Mouse (Mus musculus) granulocyte monocyte progenitor cell, adult 5-6 weeks (primary cell): Measurements from ENCODE around the gene Plcg1. TPM values are rescaled to one million over a fixed set of nuclear protein-coding genes. Genes with fewer than 3 reads are reported as not detected.

Experiments used
- ATAC-seq: replicated peaks from 2 replicates; pipeline ENCODE4 v1.8.0; 2016; ENCODE audit warnings: mild to moderate bottlenecking, moderate TSS enrichment, inconsistent platforms; ENCODE audit not compliant: poor library complexity, severe bottlenecking
- total RNA-seq, 2 experiments: library from RNA; stranded (forward) in 1 of 2; stranded (reverse) in 1 of 2; fragments of 200-712, 200-1000 nt in 1 of 2; fragments of >200 nt in 1 of 2; fragmentation: Nextera tagmentation in 1 of 2; gene quantifications; 2 replicates each; pipeline ENCODE4 v1.2.3; 2014 to 2017

Plcg1 gene
- total RNA-seq, 2 experiments from 2014 or later, result 16.5 to 27.0 TPM

DNA sequence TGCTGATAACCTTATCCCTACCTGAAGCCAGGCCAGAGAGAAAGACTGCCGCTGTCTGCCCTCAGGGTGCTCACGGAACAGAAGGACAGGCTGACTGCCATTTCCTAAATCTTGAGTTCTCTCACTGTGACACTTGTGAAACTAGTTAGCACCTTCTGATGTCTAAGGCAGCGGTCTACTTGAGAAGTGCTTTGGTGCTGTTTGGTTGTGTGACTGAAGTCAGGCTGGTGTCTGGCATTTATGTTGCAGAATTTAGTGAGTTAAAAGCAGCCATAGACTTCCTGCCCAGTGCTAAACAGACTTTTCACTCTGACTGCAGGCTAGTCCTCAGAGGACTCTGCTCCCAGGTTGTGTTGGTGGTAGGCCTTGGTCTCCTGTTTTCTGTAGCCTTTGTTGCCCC, 3.2 kb downstream of the Plcg1 start:
- no peak for ATAC-seq

DNA sequence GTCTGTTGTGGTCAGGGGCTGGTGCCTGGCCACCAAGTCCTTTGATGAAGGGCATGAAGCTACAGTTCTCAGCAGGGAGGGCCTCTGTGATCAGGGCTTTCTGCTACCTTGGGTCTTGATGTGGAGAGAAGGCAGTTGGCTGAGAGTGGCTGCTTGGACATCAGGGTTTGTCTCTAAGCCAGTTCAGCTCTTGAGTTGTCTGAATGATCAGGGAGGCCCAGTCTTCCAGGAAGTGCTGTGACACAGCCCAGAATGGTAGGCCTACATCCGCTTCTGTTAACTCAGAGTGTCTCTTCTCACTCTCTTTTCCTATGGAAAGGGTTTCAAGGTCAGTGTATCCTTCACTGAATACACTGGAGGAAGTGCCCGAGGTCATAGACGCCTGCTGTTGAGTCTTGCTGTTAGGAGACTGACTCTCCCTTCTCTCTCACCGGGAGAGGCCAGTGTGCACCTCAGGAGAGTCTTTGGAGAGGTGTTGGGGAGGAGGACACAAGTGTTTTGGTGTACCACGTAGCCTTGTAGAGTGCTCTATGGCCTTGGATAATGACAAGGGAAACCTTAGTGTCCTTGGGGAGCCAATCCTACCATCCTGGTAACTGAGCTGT, 4.7 kb downstream of the Plcg1 start:
- no peak for ATAC-seq

DNA sequence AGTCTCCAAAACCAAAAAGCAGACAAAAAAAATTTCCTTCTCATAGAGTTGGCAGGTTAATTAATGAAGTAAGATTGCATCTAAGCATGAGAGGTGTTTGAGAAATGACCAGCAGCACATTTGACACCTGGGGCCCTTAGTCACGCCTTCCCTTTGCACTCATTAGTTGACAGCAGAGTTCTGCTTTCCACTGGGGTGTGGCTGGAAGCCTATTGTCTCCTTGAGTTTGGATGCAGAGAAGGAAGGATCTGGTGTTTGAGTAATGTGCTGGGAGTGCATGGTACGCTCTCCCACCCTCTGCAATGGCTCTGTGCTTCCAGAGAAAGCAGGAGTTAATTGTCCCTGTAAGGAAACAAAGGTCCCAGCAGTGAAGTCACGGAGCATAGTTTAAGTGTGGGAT, 5.4 kb downstream of the Plcg1 start:
- no peak for ATAC-seq

DNA sequence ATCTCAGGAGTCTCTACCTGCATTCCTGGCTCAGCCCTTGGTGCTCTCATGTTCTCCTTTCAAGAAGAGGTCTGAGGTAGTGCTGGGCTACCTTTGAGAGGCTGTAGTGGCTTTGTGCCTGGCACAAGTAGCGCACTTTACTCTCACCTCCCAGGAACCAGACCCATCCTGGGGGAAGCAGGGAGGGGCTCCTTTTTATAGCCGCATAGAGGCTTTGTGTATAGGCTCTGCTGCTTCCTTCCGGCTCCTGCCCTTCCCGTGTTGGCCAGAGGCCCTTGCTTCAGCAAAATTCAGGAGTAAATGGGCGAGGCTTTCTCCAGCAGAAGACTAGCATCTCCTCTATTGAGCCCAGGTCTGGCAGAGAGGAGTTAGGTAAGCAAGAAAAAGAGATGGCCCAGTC, 7.3 kb downstream of the Plcg1 start:
- ATAC-seq, result no peak

DNA sequence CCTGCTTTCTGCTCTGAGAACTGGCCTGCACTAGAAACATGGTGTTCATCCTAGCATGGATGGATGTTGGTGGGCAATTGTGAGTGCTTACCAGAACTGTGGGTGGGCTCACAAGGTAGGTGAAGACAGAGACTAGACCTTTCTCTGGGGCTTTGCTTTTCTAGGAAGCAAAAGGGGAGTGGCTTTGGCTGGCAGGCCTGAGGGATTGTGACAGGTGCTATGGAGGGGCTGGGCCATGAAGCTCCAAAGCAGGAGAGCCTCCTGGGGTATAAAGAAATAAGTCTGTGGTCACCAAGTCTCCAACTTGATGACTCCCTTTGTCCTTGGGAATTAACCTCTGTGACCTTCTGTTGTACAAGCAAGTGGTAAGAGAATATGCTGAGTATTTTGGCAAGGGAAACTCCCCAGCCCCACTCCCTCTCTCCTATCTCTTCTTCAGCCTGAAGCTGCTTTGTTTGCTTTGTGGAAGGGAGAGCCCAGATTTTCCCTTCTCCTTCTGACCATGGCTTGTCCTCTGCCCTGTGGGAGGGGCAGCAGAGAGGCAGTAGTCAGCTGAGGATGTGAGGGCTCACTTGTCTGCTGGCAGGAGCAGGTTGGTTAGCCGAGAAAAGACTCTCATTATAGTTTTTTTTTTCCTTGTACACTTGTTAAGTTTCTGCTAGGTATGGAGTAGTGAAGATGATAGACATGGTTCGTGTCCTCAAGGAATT, 8.7 kb downstream of the Plcg1 start:
- ATAC-seq, result no peak

DNA sequence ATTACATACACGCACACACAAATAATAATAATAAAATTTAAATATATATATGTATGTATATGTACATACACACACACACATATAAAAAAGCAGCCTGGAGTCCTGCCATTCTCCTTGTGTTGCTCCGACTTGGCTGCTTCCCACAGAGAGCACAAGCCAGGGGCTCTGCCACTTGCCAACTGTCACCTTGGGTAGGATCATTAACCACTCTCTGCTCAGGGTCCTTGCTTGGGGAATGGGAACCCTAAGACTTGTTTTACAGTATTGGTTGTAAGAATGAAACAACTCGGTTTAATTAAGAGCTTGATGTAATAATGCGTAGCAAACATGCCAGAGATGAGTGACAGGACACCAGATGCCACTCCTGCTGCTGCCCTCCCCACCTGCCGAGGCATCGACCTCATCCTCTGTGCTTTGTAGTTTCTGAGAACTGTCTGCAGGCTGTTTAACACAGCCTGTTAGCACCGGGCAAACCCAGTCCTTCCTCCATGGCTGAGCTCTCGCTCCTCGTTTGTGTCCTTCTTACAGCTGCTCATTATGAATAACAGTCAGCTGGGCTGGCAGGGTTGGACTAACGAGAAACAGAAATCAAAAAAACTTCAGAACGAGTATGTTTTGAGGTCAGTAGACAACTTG, 9.5 kb downstream of the Plcg1 start:
- ATAC-seq, result no peak

DNA sequence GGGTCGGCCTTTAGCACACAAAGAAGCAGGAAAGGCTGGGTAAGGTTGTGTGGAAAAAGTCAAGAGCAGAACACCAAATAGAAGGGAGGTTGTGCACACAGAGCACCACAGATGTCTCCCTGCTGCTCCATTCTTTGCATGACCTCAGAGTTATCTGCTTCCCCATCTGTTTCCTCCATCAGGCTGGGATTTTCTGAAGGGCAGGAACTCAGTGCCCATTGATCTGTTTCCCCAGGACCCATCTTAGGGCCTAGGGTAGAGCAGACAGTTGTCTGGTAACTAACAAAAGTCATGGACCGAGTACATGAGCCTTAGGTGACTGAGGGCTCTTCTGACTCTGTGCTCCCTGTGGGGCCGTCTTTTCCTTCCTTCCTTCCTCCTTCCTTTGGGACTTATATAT, 10.5 kb downstream of the Plcg1 start:
- peak; percentile 12 for ATAC-seq

DNA sequence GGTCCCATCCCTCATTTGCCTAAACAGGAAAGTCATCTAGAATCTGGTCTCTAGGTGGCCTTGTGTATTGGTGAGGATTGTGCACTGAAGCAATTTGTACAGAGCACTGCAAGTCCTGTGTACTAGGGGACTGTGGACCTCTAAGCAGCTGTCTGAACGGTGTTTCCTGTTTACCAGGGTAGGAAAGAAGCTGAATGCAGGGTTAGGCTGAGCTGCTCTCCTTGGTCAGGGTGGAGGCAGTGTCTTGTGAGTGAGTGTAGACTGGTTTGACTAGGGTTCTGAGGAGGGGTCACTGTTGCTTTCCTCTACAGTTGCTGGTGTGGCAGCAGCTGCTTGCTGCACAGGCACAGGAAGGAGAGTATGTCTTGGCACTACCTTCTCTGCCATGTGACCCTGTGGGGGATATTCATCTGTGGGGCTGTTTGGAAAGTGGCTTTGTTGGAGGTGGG, 11.1 kb downstream of the Plcg1 start:
- 0 out of 2 replicates have a peak, but pooled peaks have one; percentile 7 for ATAC-seq

DNA sequence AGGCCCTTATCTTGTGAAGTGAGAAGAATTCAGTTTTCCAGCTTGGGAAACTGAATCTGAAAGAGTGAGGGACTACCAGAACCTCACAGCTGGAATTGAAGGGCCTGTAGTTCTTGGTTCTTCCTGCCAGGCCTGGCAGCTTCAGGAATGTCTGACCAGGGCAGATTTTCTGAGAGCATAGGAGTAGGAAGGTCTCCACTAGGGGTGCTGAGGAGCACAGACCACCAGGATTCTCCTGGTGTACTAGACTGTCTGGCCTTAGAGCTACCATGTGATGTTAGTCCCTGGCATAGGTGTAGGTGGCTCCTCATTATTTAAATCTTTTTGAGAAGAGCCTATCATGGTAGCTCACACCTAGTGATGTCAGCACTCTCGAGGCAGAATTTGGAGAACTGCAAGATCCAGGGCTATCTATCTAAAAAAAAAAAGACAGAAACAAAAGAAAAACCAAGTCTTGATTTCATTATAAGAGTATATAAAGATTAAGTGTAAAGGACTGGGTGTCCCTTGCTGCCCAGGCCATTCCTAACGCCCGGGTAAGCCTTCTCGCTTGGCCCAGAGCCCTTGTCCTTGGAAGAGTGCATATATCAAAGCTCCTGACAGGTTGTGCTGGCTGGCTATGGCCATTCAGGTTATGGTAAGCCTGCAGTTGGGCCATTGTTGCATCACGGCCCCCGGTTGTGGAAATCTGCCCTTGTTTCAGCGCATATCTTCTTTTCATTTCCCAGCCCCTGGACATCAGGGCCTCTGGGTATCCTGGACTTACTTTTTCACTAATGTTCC, 13.1 kb downstream of the Plcg1 start:
- ATAC-seq, result peak; percentile 38

DNA sequence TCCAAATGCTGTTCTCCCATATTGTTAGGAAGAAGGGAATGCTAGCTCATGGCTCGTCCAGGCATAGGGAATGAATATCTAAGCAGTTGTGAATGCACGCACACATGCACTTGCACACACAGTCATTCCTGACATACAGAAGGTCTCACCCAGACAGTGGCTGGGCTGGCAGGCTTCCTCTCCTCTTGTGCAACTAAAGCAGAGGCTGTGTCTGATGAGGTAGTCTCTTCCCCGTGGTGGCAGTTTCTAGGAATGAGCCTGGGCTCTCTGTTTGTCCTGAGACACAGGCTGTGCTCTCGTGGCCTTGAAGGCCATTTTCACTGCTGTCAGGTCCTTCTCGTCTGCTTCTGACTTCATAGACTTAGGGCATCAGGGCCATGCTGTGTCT, 13.7 kb downstream of the Plcg1 start:
- ATAC-seq, result peak; percentile 56

DNA sequence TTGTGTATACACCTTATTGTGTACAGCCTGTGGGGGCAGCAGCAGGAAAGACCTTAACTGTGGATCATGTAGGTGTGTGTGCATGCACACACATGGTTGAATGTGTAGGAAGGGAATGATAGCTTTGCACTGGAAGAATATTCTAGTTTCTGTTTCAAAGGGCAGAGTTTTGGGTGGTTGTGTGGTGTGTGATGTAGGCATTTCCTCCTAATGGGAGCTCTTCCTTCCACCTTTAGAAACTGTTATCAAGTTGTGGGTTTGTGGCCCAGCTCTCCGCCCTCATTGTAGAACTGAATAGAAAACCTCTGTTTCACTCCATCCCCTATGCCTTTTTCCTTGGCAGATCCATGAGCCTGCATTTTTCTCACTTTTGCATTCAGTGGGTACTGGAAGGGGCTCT, 14.4 kb downstream of the Plcg1 start:
- peak; percentile 6; the same call in 1 of the 2 replicates for ATAC-seq

DNA sequence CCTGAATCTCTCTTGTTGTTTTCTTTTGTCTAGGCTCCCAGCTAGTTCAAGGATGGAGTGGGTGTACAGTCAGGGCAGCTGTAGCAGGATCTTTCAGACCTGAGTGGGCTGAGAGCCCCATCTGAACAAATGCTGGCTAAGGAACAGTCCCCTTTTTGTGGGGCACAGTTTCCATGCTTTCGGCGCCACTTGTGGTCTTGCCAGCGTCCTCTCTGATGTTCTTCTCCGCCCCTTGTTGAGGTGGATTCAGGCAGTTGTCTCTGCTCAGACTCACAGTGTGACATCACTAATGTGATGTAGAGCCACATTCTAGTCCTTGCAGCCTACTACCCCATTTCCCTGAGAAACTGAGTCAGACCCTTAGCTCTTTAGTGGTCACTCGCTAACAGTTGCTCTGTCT, 15.5 kb downstream of the Plcg1 start:
- ATAC-seq, result no peak

DNA sequence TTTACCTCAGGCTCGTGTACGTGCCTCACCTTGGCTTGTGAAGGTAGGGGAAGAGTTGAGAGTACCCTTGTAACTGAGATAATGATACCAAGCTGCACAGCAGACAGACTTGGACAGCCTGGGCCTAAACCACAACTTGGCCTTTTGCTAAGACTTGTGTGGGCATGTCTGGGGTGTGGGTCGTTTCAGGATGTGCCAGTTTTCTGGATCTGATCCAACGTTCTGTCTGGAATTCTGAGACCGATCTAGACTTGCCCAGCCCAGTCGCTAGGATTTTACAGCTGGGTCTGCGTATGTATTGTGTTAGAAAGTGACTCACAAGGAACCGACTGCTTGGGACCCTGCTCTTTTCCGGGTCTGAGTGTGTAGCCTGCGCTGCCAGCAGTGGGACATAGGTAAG, 16.0 kb downstream of the Plcg1 start:
- no peak for ATAC-seq

DNA sequence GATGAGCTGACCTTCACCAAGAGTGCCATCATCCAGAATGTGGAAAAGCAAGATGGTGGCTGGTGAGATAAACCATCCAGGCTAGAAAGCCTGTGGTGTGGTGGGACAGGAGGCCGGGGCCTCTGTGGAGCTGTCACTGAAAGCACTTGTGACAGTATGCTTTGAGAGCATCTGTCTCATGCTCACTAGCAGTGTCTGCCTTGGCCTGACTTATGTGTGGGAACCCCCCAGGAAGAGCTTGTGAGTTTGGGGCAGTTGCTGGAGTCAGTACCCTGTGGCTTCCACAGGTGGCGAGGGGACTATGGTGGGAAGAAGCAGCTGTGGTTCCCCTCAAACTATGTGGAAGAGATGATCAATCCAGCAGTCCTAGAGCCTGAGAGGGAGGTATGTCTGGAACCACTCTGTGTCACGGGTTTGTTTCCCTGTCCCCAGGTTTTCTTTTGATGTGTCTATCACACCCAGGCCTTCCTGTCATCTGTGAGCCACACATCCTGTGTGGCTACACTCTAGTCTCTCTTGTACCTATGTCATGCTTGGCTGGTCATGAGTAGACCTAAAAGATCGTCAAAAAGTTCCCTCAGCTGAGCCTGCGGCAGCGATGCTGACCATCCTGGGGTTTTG, 25.6 kb downstream of the Plcg1 start:
- no peak for ATAC-seq

DNA sequence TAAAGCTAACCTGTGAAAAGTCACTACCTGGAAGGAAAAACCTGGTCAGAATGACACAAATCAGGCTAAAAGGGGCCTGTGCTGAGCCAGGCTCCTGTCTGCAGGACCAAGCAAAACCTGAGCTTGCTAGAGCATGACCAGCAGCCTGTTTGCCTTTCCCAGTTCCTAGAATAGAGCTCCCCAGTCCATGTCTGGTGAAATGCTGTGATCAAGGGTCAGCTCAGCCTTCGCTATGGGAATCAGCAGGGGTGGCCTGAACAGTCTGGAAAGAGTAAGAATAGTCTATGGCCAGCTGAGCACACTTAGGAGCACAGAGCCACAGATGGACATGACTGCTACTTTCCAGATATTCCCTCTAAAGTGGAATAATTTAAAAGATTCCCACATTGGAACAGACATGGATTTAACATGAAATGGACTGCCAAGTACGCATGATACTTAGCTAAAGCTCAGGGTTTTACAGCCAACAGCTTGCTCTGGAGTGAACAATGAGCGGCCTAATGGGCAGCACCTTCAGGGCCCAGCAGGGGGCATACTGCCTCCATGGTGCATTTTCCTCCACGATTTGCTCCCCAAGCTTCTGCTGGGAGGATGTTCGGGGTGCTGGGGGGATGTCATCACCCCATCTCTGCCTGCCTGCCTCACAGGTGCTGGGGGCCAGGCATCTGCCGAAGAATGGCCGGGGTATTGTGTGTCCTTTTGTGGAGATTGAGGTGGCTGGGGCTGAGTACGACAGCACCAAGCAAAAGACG, 29.5 kb downstream of the Plcg1 start:
- ATAC-seq, result peak; percentile 76

DNA sequence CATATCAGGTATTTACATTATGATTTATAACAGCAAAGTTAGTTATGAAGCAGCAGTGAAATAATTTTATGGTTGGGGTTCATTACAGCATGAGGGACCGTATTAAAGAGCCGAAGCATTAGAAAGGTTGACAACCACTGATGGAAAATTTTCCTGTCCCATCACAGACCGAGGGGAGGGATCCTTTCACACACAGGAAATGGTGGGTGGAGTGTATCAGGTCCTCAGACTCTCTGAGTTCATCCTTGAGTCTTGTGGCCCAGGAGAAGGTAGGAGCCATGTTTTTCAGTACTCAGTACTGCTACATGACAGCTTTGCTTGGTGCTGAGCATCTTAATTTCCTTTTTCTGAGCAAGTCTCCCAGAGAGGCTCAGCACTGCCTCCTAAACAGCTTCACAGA, 32.7 kb downstream of the Plcg1 start:
- no peak for ATAC-seq

DNA sequence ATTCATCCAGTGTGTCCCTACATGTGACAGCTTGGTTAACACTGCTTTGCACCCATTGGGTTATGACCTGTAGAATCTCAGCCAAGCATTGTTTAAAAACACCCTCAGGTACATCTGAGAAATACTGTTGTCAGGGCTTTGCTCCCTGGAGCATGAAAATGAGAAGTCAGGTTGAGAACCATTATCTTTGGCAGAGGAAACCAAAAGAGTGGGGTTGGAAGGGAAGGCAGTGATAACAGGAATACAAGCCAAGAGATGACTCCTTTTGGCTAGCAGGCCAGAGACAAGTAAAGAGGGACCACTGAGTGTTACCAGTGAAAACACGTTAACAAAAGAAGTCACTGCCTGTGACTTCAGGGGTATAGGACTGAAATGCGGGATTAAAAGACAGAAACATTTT, 33.3 kb downstream of the Plcg1 start:
- ATAC-seq, result no peak

DNA sequence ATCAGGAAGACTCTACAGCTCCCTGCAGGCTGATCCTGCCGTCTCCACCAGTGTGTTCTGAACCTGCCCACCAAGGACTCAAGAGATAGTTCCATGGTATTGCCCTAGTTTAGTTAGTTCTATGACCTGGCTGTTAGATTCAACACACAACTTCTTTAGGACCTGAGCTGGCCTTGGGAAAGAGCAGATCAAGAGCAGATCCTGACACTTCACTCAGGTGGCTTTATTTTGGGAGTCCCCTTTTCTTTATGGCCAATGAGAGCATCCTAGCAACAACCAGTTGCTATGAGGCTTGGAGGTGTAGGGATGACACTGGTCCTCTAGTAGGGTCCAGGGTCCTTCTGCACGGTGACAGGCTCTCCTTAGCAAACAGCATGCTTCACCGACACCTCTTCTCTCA, 34.0 kb downstream of the Plcg1 start:
- no peak for ATAC-seq

DNA sequence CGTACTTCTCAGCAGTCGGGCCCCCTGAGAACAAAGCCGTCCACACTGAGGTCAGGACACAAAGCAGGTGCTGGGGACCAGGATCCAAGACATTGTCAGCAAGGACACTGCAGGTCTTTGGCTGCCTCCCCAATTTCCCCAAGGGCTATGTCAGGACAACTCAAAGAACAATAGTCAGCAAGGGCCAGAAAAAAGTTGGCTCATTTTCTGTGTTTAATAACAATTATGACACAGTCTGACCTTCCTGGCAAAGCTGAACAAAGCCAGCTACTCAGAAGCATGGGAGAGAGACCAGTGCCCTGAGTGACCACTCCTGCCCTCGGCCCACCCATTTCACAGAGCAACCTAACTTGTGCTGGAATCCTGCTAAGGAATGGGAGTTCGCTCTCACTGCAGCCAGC, 35.3 kb downstream of the Plcg1 start:
- no peak for ATAC-seq

DNA sequence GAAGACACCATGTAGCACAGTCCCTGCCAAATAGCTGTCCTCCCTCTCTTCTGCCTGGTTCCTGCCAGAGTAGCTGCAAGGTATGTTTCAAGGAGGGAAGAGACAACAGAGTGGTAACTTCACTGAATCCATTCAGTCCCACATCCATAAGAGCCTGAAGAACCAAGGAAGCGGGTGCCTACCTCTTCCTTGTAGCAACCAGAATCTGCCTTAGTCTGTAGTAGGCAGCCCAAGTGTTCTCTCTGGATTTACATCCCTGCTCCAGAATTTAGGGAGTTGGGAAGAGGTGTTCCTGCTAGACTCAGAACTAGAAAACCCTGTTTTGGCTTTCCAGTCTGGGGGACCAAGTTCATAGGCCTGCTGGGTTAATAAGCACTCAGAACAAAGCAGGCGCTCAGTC, 36.1 kb downstream of the Plcg1 start:
- no peak for ATAC-seq
